Mouse (Mus musculus): ENCODE data around the gene Prss12.

- TF ChIP-seq MAFK (IDR thresholded peaks at IDR 0.05; ENCODE audit: insufficient read depth, low read depth, low read length) (no peak), ZNF384 (IDR thresholded peaks at IDR 0.05; ENCODE audit: low read depth, low read length) (no peak)
These were observed 46.5 kb downstream of the Prss12 start for GRCm38 (mm10) chr3:123493163-123493562.

Measured in ES-E14 (cell line).